Mouse (Mus musculus) G1E (cell line): ENCODE results near the gene Mknk2.

Experiments
- CTCF ChIP-seq: IDR thresholded peaks from 2 replicates; pipeline ENCODE4 v1.5.1; 2012; ENCODE audit warnings: low read depth, low read length, inconsistent platforms, mixed read lengths
- GATA1 ChIP-seq: IDR thresholded peaks from 2 replicates; pipeline ENCODE4 v1.6.1; 2012; ENCODE audit warnings: borderline replicate concordance, low read length, inconsistent platforms, mixed read lengths
- POLR2AphosphoS5 ChIP-seq: IDR thresholded peaks from 2 replicates; pipeline ENCODE4 v1.6.1; 2012; ENCODE audit warnings: low read depth, low read length, inconsistent platforms; ENCODE audit not compliant: insufficient replicate concordance
- TAL1 ChIP-seq: conservative IDR thresholded peaks from 2 replicates; pipeline ENCODE4 v1.6.1; 2012; ENCODE audit warnings: low read depth, low read length, inconsistent platforms, mixed read lengths

DNA sequence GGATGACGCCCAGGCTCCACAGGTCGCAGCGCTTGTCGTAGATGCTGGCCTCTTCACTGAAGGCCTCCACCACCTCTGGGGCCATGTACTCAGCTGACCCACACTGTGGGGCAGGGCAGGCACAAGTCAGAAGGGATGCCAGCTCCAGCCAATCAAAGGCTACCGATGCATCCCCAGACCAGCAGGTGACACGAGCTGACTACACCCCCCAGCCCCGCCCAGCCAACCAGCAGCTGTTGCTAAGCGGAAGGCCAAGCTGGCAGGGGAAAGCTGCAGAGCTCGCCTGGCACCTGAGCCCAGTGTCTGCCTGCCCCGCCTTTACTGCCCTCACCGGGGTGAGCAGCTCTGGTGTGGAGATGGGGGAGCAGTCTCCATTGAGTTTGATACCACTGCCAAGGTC is 9.3 kb downstream of the Mknk2 start:
- no peak for TF ChIP-seq CTCF
- no peak for TF ChIP-seq POLR2AphosphoS5
- no peak for TF ChIP-seq TAL1
- TF ChIP-seq GATA1, result no peak
